Mouse (Mus musculus) E14TG2a.4 (cell line): ENCODE results near the gene Slc28a3.

Source experiments
- CTCF ChIP-seq: conservative IDR thresholded peaks from 2 replicates; pipeline ENCODE4 v1.5.1; 2014; ENCODE audit warnings: low read length
- POU5F1 ChIP-seq: IDR thresholded peaks from 2 replicates; pipeline ENCODE4 v1.6.1; 2014; ENCODE audit warnings: low read length, borderline replicate concordance

DNA sequence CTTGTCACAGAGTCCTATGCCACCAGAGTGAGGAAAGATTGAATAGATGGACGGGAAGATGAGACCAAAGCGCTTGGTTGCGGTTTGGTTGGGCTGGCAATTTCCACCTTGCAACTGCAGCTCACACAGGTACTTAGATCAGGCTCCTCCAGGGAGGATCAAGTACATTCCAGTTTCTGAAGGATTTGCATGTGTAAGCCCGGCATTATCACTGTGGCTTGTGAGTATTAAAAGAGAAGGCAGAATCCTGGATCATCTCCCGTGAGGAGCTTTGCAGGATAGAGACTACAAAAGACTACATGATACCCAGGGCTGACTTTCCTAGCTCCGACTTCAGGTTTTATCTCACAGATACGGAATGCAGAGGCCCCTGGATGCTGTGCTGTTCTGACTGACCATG is 71.7 kb downstream of the Slc28a3 start:
- TF ChIP-seq CTCF (no peak), POU5F1 (no peak)
